Mouse (Mus musculus) neural tube, embryonic 10.5 days (tissue): ENCODE results near the gene Wnt1.
"Not testable (repeated sequence)": the region's sequence is repeated elsewhere in the genome, so short reads cannot be mapped to it uniquely, and the experiment has no call there.

Experiments
- DNase-seq: peaks from one replicate; pipeline ENCODE4 v3.0.0-alpha.2; 2017; ENCODE audit warnings: low spot score; ENCODE audit errors: extremely low spot score

Gene Wnt1

DNA sequence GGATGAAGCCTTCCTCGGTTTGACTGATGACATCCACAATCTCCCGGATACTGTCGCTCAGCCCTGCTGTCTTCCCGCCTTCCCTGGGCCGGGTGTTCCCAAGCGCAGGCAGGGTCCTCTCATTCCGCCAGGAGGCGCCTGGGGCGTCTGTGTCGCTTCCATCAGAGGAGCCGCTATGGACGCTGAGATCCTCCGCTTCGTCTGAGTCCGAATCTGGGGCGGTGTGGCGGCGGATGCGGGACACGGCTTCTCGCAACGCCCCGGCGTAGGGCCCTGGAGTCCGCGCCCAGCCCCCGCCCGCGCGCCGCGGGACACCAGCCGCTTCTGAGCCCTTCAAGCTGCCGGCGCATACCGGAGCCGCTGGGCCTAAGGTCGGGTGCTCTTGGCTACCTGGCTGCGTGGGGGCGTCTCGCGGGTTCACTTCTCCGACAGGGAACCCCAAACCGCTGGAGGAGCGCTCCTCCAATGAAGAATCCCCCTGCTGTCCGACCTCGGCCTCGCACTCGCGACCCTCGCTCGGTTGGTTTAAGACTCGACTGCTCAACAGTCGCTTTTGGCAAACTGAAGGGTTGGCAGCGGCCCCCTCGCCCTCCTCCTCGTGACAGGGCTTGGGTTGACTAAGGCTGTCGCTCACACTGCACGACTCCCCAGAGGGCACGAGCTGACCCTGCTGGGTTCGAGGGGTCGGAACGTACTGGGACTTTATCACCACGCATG, 15.8 kb downstream of the Wnt1 start:
- peak; percentile 83 for DNase-seq

DNA sequence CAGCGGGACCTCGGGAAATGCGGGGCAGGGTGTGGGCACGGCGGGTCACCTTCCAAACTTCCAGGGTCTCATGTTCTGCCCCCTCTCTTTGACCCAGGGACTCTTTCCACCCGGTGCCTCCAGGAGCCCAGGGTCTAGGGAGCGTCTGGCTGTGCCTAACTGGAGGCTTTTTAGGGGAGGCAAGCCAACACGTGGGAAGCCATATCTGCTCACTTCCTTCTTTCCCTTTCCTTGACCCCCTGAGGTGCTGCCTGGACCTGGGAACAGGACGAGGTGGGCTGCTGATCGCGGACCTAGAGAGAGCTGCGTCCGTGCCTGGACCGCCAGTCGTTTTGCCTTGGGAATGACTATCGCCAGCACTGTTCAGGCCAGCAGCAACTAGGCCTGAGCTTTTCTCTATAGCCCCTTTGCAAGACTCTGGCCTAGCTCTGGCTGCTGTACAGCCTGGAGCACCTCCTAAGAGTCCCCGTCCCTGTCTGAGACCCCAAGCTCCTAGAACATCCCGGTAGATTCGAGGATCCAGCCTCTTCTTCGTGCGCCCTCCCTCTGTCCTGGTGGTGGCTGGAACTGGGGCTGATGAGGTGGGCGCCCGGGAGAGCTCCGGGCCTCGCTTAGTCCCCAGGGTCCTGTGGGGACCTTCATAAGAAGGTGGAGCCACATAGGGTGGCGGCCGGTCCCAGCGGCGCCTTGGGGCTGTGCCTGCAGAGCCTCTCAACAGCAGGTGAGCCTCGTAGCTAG, 16.6 kb downstream of the Wnt1 start:
- no peak for DNase-seq

DNA sequence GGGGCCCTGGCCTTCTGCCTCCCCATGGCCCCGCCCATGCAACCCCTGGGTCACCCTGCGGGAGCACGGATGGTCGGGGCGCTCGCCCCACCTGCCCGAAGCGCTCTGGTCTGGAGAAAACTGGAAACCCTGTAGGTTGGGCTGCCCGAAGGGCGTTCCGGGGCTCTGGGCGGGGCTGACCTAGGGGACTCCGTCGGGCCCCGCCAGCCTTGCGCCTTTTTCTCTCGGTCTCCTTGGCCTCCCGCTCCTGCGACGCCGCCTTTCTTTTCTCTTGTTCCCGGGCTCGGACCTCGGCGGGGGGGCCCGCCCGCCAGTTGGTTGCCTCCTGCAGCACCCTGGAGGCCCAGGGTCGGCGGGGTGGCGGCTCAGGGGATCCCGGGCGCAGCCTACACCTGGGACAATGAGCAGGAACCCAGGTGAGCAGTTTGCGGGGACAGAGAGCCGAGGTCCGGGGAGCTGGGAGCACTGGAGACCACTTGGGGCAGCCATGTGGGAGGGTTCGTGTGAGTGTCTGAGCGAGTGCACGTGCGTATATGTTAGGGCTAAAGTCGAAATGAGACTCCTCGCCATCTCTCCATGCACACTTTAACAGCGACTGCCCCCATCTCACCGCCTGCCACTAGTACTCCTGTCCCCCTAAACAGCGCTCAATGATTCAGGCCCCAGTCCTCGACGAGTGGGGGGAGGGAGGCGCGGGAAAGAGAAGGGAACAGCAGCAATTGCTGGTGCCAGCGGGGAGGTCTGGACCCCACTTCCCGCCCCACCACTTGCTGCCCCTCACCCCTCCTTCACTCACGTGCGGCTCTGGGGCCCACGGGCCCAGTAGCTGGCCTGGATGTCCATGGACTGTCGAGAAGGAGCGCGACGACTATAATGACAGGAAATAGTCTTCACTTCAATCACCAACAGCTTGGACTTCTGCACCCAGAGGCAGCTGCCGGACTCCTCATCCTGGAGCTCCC, 17.4 kb downstream of the Wnt1 start:
- peak; percentile 63 for DNase-seq

DNA sequence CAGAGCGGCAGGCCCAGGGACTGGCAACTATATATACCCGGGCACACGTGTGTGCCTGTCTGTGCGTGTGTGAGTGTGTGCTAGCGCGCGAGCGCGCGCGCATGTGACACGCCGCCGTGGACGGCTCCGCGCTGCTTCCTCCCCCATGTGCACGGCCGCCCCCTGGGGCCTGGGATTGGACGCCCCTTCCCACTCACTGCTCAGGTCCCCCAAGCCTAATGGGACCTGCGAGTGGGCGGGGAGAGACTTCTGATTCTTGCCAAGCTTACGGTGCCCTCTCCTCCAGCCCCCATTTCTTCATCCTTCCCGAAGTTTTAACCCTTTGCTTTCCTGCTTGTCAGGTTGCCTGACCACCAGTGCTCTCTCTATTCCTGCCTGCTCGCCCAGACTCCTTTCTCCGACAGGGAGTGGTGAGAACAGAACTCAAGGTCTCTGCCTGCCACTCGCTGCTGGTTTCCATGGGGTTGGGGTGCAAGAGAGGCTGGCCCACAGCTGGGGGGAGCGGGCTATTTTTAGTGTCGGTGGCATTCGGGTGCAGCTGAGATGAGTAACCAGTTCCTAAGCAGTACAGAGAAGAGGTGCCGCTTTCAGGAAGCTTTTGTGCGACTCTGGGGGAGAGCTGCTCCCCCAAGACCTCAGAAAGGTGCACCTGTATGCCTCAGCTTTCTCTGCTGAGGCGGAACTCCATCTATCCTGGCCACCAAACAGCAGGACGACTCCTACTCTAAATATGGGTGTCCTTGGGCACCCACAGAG, 18.4 kb downstream of the Wnt1 start:
- no peak for DNase-seq

DNA sequence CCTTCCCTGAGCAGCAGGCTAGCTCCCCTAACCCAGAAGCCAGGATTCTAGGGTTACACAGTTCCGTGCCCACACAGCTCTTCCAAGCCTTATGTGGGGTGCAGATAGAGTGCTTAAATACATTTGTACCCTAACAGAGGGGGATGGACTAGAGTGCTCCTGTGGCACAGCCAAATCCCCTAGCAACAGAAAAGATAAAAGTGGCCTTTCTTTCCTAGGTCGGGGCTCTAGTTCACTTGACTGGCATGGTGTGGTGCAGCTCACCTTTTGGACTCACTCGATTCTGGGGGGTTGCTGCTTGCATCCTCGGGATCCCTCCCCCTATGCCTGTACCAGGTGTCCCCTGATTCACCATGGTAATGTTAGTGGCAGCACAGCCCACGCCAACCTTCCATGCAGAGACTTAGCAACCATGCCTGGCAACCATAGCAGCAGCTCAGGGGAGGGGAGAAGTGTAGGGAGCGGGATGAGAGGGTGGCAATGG, 19.0 kb downstream of the Wnt1 start:
- no peak for DNase-seq

DNA sequence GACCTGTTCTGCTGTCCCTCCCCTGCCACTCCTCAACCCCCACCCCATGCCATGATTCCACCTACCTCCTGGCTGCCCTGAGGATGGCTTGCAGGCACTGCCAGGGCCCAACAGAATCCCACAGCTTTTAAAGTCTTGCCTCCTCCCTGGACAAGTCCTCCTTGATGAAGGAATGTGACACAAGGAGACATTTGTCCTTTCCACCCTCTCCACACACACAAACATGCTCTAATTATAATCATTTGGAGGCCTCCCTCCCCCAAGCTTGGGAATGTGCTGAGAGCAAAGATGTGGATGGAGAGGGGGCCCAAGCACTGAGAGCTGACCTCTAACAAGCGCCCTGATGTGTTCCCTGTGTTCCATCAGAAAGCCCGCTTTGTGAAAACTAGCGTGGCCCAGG, 19.7 kb downstream of the Wnt1 start, which contains the start of gene Ddn:
Gene Ddn (minus strand): TSS at position 101 of the 400 bp plus-strand sequence.
- no peak for DNase-seq

DNA sequence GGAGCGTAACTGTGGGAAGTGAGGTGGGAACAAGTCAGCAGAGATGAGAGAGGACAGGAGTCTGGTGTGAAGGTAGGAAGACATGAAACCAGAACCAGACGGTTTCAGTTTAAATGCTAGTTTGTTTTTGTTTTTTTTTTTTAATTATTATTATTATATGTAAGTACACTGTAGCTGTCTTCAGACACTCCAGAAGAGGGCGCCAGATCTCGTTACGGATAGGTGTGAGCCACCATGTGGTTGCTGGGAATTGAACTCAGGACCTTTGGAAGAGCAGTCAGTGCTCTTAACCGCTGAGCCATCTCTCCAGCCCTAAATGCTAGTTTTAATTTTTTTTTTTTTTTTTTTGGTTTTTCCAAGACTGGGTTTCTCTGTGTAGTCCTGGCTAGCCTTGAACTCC, 20.6 kb downstream of the Wnt1 start:
- DNase-seq = not testable (repeated sequence)

DNA sequence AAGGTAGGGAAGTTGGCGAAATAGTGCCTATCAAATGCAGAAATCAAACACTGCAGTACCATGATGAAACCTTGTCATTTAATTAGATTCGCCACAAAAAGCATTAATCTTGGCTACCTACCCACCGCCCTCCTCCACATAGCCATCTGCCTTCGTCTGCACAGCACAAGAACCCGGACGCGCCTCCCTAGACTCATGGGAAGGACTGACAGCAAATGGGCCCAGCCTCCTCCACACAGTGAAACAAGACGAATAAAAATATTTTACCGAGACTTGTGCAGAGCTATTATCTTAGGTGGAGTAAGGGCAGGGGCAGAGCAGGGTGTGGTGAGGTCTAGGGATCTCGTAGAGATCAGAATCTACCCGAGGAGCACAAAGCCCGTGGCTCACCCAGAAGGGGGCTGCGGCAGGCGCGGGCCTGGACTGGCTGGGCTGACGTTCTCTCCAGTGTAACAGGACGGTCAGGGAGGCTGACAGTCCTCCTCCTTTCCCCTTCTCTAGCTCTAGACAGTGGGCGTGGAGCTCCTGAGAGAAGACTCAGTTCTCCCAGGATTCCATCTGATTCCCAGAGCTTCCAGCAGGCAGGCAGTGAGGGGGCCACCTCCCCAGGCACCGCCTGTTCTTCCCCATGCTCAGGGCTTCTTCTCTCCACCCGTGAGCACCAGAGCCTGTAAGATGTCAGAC, 23.2 kb downstream of the Wnt1 start:
- no peak for DNase-seq

DNA sequence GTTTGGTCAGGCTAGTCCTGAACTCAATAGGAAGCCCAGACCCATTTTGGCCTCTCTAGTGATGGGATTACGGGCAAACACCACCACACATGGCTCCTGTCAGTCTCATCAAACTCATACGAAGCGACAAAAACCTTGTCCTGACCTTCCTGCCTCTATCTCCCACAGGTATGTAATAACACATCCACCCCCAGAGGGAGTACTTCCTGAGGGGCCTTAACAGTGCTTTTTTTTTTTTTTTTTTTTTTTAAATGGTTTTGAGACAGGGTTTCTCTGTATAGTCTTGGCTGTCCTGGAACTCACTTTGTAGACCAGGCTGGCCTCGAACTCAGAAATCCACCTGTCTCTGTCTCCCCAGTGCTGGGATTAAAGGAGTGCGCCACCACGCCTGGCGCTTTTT, 28.5 kb downstream of the Wnt1 start:
- DNase-seq = no peak

DNA sequence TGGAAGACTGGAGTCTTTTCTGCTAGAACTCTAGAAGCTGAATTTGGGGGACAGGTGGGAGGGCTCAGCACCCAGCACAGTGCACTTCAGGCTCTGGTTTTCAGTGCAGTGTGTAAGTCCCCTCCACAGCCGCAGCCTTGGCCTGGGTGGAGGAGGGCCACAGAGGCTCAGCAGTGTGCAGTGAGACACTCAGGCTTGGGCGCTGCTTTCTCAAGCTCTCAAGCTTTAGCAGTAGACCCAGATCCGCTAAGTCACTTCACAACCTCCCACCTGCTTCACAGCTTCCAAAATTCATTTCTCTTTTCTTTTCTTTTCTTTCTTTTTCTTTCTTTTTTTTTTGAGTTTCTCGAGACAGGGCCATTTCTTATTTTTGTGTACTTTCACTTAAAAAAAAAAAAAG, 31.3 kb downstream of the Wnt1 start:
- no peak for DNase-seq

DNA sequence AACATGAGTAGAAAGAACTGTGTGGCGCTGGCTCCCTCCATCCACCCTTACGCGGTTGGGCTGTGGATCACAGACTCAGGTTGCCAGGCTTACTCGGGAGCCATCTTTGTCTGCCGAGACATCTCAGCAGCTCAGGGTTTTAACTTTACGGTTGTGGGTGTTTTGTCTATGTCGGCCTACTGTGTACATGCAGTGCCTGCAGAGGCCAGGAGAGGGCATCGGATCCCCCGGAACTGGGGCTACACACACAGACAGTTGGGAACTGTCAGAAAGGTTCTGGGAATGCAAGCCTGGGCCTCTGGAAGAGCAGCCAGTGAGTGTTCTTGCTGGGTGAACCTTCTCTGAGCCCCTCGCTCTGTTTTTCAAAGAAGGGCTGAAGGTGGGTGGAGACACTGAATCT, 31.7 kb downstream of the Wnt1 start:
- DNase-seq = no peak

DNA sequence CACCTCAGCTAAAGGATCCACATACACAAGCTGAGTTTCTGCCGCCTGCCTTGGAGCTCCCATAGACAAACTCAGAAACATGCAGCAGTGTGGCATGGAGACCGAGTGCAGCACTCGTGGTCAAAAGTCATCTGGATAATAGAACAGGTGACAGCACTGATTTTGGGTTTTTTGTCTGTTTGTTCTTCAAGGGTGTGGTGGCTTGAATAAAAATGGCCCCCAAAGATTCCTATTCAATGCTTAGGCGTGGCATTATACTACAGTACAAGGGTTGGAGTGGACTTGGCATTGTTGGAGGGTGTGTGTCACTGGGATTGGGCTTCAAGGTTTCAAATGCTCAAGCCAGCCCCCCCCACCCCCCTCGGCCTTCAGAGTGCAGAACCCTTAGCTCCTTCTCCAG, 32.5 kb downstream of the Wnt1 start:
- no peak for DNase-seq

DNA sequence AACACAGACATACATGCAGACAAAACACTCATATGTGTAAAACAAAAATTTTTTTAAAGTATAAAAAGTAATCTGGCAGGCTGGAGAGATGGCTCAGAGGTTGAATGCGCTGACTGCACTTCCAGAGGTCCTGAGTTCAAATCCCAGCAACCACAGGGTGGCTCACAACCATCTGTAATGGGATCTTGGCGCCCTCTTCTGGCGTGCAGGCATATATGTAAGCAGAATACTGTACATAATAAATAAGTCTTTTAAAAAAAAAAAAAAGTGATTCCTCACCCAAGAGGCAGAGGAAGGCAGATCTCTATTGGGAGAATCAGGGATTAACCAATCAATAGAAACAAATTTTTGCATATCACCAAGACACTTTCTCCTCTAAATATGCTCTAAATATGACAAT, 33.8 kb downstream of the Wnt1 start:
- DNase-seq = no peak

DNA sequence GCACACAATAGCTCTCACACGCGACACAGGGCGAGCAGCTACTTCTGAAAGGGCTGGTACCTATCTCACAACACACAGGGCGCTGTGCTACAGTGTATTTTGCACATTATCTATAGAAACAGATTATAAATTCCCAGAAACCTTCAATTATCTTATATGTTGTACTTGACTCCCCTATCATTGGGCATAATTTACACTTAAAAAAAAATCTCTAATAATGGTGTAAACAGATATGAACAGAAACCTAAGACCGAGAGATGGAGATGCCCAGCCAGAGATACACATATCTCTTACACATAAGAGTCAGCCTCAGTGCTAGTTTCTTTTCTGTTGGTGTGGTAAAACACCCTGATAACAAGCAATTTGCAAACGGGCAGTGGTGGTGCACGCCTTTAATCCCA, 38.0 kb downstream of the Wnt1 start:
- no peak for DNase-seq

DNA sequence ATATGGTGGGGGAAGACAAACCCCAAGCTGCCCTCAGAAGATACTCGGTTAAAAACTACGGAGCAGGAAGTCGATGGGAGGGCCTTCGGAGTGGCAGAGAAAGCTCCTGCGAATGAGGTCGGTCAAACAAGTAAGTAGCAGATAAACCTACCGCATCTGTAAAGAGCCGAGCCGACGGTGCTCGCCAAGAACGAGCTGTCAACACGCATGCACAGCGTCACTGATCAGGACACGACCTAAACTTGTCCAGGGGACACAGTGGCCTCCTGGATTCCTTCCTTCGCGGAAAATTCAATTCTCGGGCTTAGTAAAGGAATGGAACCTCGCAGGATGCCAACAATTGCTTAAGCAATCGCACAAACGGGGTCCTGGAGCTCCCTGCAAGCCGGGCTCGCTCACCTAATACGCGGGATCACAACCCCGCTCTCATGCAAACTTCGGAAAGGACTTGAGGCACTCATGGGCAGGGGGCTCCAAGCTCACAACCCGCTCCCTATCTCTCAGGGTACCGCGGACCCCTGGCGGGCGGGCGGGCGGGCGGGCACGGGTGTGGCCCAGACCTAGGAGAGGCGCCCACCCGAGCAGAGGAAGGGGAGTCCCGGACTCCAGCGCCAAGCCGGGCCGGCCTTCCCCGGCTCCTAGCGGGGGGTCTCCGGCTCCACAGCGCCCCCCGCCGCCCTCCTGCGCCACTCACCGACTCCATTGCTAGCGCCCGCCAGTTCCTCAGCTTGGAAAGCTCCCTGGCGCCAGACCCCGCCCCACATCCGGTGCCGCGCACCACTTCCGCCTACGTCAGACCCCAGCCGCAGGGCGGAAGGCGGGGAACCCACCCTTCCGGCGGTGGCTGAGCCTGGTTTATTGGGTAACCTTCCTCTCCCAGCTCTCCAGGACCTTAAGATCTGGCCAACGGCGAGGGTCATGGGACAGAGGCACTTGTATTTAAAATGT, 41.4 kb downstream of the Wnt1 start, which contains the start of gene Prkag1:
Gene Prkag1 (minus strand): TSS at position 786 of the 948 bp plus-strand sequence.
- DNase-seq = peak; percentile 98

DNA sequence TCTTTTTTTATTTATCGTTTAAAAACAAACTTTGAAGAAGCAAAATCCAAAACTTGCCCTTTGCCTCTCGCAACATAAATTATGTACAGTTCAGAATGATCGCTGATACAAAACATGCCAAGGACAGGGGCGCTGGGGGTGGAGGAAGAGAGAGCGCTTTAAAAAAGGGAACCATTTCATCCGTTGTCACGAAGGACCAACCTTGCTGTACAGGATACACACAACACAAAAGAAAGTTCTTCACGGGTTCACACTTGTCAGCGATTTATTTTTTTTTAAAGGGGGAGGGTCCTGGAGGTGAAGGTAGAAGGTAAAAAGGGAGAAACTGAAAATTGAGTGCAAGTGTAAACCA, 42.0 kb downstream of the Wnt1 start:
- DNase-seq = no peak

DNA sequence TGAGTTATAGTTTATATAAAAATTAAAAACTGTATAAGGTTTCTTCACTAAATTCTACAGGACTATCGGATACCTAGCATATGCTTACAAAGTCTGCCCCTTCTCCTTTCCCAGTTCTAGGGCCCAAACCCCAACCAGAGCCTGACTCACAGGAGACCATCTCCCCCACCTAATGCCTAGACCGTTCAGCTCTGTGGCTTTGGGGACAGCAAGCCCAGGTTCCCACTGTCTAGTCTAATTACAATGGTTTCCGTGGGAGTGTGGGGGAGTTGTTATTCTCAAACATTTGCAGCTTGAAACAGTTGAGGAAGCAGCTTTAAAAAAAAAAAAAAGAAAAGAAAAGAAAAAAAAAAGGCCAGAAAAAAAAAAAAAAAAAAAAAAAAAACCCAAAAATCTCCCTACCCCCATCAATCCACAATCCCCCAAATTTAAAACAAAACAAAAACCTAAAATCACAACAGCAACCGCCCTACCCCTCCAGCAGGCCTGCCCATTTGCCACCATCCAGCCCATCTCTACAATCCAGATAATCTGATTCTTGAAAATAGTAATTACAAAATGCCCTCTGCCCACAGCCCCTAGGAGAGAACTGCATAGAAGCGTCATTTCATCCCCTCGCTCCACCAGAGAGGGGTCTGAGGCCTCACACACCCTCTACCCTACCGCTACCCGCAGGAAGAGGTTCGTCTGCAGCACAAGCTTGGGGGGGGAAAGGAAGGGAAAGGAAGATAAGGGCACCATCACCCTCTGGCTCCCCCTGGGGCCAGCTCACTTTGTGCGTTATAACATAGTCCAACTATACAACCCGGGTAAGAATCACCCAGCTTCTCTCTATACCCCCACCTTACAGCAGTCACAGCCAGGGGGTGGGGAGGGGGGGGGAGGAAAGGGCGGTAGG, 42.8 kb downstream of the Wnt1 start:
- DNase-seq = no peak

DNA sequence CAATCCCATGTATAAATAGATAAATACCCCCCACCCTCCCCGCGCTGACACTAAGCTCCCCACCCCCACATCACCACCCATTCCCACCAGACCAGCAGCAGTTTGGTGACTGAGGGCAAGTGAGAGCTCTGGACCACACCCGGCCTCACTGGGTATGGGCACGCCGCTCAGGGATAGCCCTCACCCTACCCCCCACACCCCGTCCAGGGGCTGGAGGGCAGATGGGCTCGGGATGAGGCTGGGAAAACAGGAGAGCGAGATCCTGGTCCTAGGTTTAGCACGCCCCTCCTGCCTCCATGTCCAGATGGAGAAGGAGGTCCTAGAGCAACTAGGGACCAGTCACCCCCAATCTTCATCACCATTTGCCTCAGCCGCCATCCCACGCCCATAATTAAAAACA, 43.6 kb downstream of the Wnt1 start:
- no peak for DNase-seq
